Mouse (Mus musculus): Measurements from ENCODE around the gene D230025D16Rik. TPM values are rescaled to one million over a fixed set of nuclear protein-coding genes. Genes with fewer than 3 reads are reported as not detected.

The D230025D16Rik gene
- polyA plus RNA-seq, 1 experiment from 2014 or later, result 35.4 TPM

- H3K36me3 ChIP-seq (ENCODE audit: control insufficient read depth, insufficient read depth, low read length), result peaks cover 42% of the 10 kb centered on the region
- ATAC-seq, result no peak
- peaks cover 25% of the 10 kb centered on the region for H3K27me3 ChIP-seq (replicated peaks; ENCODE audit: control insufficient read depth, insufficient read depth, low read length)
These were observed 57.3 kb downstream of the D230025D16Rik start for GRCm38 (mm10) chr8:105282239-105282638.

GRCm38 (mm10) chr8:105283074-105283473, 58.1 kb downstream of the D230025D16Rik start:
- H3K9me3 ChIP-seq (replicated peaks; ENCODE audit: control insufficient read depth, low read length), result no peaks in the 10 kb centered on the region
- H3K4me3 ChIP-seq (ENCODE audit: low read depth, low read length), result no peak overlapping the region
- WGBS, result 28% methylated on average over 23 of the region's 23 CpGs
- H3K9ac ChIP-seq (ENCODE audit: low read length), result no peak overlapping the region
- ATAC-seq (peak; percentile 38; the same call in 1 of the 2 replicates), DNase-seq (ENCODE audit: low spot score) (peak; percentile 44)
- peaks cover 42% of the 10 kb centered on the region for H3K36me3 ChIP-seq (ENCODE audit: control insufficient read depth, insufficient read depth, low read length)
- no peak overlapping the region for H3K4me2 ChIP-seq (ENCODE audit: low read length)
- H3K27me3 ChIP-seq (replicated peaks; ENCODE audit: control insufficient read depth, insufficient read depth, low read length), result peaks cover 16% of the 10 kb centered on the region
- H3K27ac ChIP-seq (ENCODE audit: low read depth, low read length), result no peak overlapping the region
- peaks cover 19% of the 10 kb centered on the region for H3K4me1 ChIP-seq (ENCODE audit: control insufficient read depth, insufficient read depth, low read length)

More at GRCm38 (mm10) chr8:105282239-105282638, 57.3 kb downstream of the D230025D16Rik start:
- Histone ChIP-seq H3K4me1 (ENCODE audit: control insufficient read depth, insufficient read depth, low read length) (peaks cover 14% of the 10 kb centered on the region), H3K9ac (ENCODE audit: low read length) (no peak overlapping the region), H3K9me3 (replicated peaks; ENCODE audit: control insufficient read depth, low read length) (no peaks in the 10 kb centered on the region), H3K4me3 (ENCODE audit: low read depth, low read length) (no peak overlapping the region), H3K4me2 (ENCODE audit: low read length) (no peak overlapping the region), H3K27ac (ENCODE audit: low read depth, low read length) (no peak overlapping the region)
- DNase-seq (ENCODE audit: low spot score), result no peak
- 88% methylated on average over 4 of the region's 4 CpGs for WGBS

GRCm38 (mm10) chr8:105285514-105285913, 60.6 kb downstream of the D230025D16Rik start:
- Histone ChIP-seq H3K9me3 (replicated peaks; ENCODE audit: control insufficient read depth, low read length) (no peaks in the 10 kb centered on the region), H3K27ac (ENCODE audit: low read depth, low read length) (no peak overlapping the region), H3K4me2 (ENCODE audit: low read length) (no peak overlapping the region), H3K9ac (ENCODE audit: low read length) (no peak overlapping the region), H3K27me3 (replicated peaks; ENCODE audit: control insufficient read depth, insufficient read depth, low read length) (peaks cover 2% of the 10 kb centered on the region), H3K4me3 (ENCODE audit: low read depth, low read length) (no peak overlapping the region), H3K36me3 (ENCODE audit: control insufficient read depth, insufficient read depth, low read length) (peaks cover 33% of the 10 kb centered on the region), H3K4me1 (ENCODE audit: control insufficient read depth, insufficient read depth, low read length) (peaks cover 22% of the 10 kb centered on the region)
- DNase-seq (ENCODE audit: low spot score) (no peak), ATAC-seq (no peak)
- 50% methylated on average over 12 of the region's 12 CpGs for WGBS

GRCm38 (mm10) chr8:105286907-105287306, 62.0 kb downstream of the D230025D16Rik start:
- no peaks in the 10 kb centered on the region for H3K9me3 ChIP-seq (replicated peaks; ENCODE audit: control insufficient read depth, low read length)
- H3K9ac ChIP-seq (ENCODE audit: low read length), result no peak overlapping the region
- H3K4me1 ChIP-seq (ENCODE audit: control insufficient read depth, insufficient read depth, low read length), result peaks cover 22% of the 10 kb centered on the region
- DNase-seq (ENCODE audit: low spot score) (no peak), ATAC-seq (no peak)
- peaks cover 24% of the 10 kb centered on the region for H3K36me3 ChIP-seq (ENCODE audit: control insufficient read depth, insufficient read depth, low read length)
- H3K27me3 ChIP-seq (replicated peaks; ENCODE audit: control insufficient read depth, insufficient read depth, low read length), result peaks cover 5% of the 10 kb centered on the region
- H3K4me3 ChIP-seq (ENCODE audit: low read depth, low read length), result no peak overlapping the region
- 86% methylated on average over 4 of the region's 4 CpGs for whole genome bisulfite sequencing
- peak overlapping the region; percentile 18; the same call in 1 of the 2 replicates for H3K4me2 ChIP-seq (ENCODE audit: low read length)
- H3K27ac ChIP-seq (ENCODE audit: low read depth, low read length), result no peak overlapping the region

- WGBS, result 88% methylated on average over 5 of the region's 5 CpGs
- H3K27me3 ChIP-seq (replicated peaks; ENCODE audit: control insufficient read depth, insufficient read depth, low read length), result peaks cover 5% of the 10 kb centered on the region
- peak overlapping the region; percentile 67 for H3K4me2 ChIP-seq (ENCODE audit: low read length)
- H3K27ac ChIP-seq (ENCODE audit: low read depth, low read length), result no peak overlapping the region
- H3K36me3 ChIP-seq (ENCODE audit: control insufficient read depth, insufficient read depth, low read length), result peaks cover 11% of the 10 kb centered on the region
- ATAC-seq (no peak), DNase-seq (ENCODE audit: low spot score) (no peak)
- H3K9ac ChIP-seq (ENCODE audit: low read length), result peak overlapping the region; percentile 69; the same call in 1 of the 2 replicates
- H3K4me1 ChIP-seq (ENCODE audit: control insufficient read depth, insufficient read depth, low read length), result peaks cover 22% of the 10 kb centered on the region
- no peaks in the 10 kb centered on the region for H3K9me3 ChIP-seq (replicated peaks; ENCODE audit: control insufficient read depth, low read length)
- H3K4me3 ChIP-seq (ENCODE audit: low read depth, low read length), result peak overlapping the region; percentile 50
These were observed 63.3 kb downstream of the D230025D16Rik start for GRCm38 (mm10) chr8:105288231-105288630.

- under 1% methylated on average over 53 of the region's 53 CpGs for WGBS
- peak overlapping the region; percentile 50 for H3K4me3 ChIP-seq (ENCODE audit: low read depth, low read length)
These were observed 64.2 kb downstream of the D230025D16Rik start for GRCm38 (mm10) chr8:105288958-105289732.

GRCm38 (mm10) chr8:105289805-105290460, 65.0 kb downstream of the D230025D16Rik start, which contains the start of gene 4931428F04Rik:
4931428F04Rik (minus strand) TSS chr8:105289864.
- H3K4me3 ChIP-seq (ENCODE audit: low read depth, low read length), result peak within 1 kb of the TSS; percentile 50
- WGBS, result under 1% methylated on average over 41 of the region's 43 CpGs
- ATAC-seq (peak; percentile 38), DNase-seq (ENCODE audit: low spot score) (peak; percentile 68)
- peaks cover 22% of the 10 kb centered on the region for H3K4me1 ChIP-seq (ENCODE audit: control insufficient read depth, insufficient read depth, low read length)
- H3K27me3 ChIP-seq (replicated peaks; ENCODE audit: control insufficient read depth, insufficient read depth, low read length), result peaks cover 5% of the 10 kb centered on the region
- peak within 1 kb of the TSS; percentile 69 for H3K9ac ChIP-seq (ENCODE audit: low read length)
- H3K4me2 ChIP-seq (ENCODE audit: low read length), result peak within 1 kb of the TSS; percentile 67
- no peaks in the 10 kb centered on the region for H3K9me3 ChIP-seq (replicated peaks; ENCODE audit: control insufficient read depth, low read length)
- peak within 1 kb of the TSS; percentile 92 for H3K27ac ChIP-seq (ENCODE audit: low read depth, low read length)
- H3K36me3 ChIP-seq (ENCODE audit: control insufficient read depth, insufficient read depth, low read length), result peaks cover 6% of the 10 kb centered on the region

More at GRCm38 (mm10) chr8:105288958-105289732, 64.2 kb downstream of the D230025D16Rik start:
- peaks cover 5% of the 10 kb centered on the region for H3K27me3 ChIP-seq (replicated peaks; ENCODE audit: control insufficient read depth, insufficient read depth, low read length)
- H3K9ac ChIP-seq (ENCODE audit: low read length), result peak overlapping the region; percentile 69
- H3K36me3 ChIP-seq (ENCODE audit: control insufficient read depth, insufficient read depth, low read length), result peaks cover 9% of the 10 kb centered on the region
- no peaks in the 10 kb centered on the region for H3K9me3 ChIP-seq (replicated peaks; ENCODE audit: control insufficient read depth, low read length)
- DNase-seq (ENCODE audit: low spot score) (peak; percentile 98), ATAC-seq (peak; percentile 93)
- H3K4me2 ChIP-seq (ENCODE audit: low read length), result peak overlapping the region; percentile 67
- peaks cover 22% of the 10 kb centered on the region for H3K4me1 ChIP-seq (ENCODE audit: control insufficient read depth, insufficient read depth, low read length)
- peak overlapping the region; percentile 92 for H3K27ac ChIP-seq (ENCODE audit: low read depth, low read length)

- H3K27ac ChIP-seq (ENCODE audit: low read depth, low read length), result no peak overlapping the region
- peak overlapping the region; percentile 50 for H3K4me3 ChIP-seq (ENCODE audit: low read depth, low read length)
- H3K4me1 ChIP-seq (ENCODE audit: control insufficient read depth, insufficient read depth, low read length), result peaks cover 22% of the 10 kb centered on the region
- H3K4me2 ChIP-seq (ENCODE audit: low read length), result peak overlapping the region; percentile 67
- ATAC-seq (no peak), DNase-seq (ENCODE audit: low spot score) (peak; percentile 84)
- peak overlapping the region; percentile 69 for H3K9ac ChIP-seq (ENCODE audit: low read length)
- WGBS, result 6% methylated on average over 31 of the region's 31 CpGs
- no peaks in the 10 kb centered on the region for H3K36me3 ChIP-seq (ENCODE audit: control insufficient read depth, insufficient read depth, low read length)
- H3K9me3 ChIP-seq (replicated peaks; ENCODE audit: control insufficient read depth, low read length), result no peaks in the 10 kb centered on the region
- peaks cover 5% of the 10 kb centered on the region for H3K27me3 ChIP-seq (replicated peaks; ENCODE audit: control insufficient read depth, insufficient read depth, low read length)
These were observed 65.8 kb downstream of the D230025D16Rik start for GRCm38 (mm10) chr8:105290554-105291314.

Data from forebrain, embryonic 14.5 days (tissue).